Mouse (Mus musculus) liver, embryonic 15.5 days (tissue): Measurements from ENCODE around the gene Cks2. TPM values are rescaled to one million over a fixed set of nuclear protein-coding genes. Genes with fewer than 3 reads are reported as not detected.

Source experiments
- ATAC-seq: fragments of 200-750 bp; cut with Nextera tagmentation; 2 replicates; pipeline ENCODE4 v1.8.0; 2017; ENCODE audit warnings: moderate number of reproducible peaks, mild to moderate bottlenecking, moderate library complexity; ENCODE audit not compliant: insufficient read depth
- H3K27ac ChIP-seq: fragments of 300-500 bp; sonication (generic); replicated peaks from 2 replicates; pipeline ENCODE4 v1.5.1; 2015; ENCODE audit warnings: mild to moderate bottlenecking, inconsistent platforms
- H3K27me3 ChIP-seq: fragments of 300-500 bp; sonication (generic); 2 replicates; pipeline ENCODE4 v1.6.1; 2015; ENCODE audit warnings: mild to moderate bottlenecking, inconsistent platforms
- H3K36me3 ChIP-seq: fragments of 300-500 bp; sonication (generic); replicated peaks from 2 replicates; pipeline ENCODE4 v1.6.1; 2015; ENCODE audit warnings: moderate library complexity, mild to moderate bottlenecking, inconsistent platforms
- H3K4me1 ChIP-seq: fragments of 300-500 bp; sonication (generic); replicated peaks from 2 replicates; pipeline ENCODE4 v1.6.1; 2015; ENCODE audit warnings: inconsistent platforms
- H3K4me2 ChIP-seq: fragments of 300-500 bp; sonication (generic); 2 replicates; pipeline ENCODE4 v1.6.1; 2015; ENCODE audit warnings: moderate library complexity, mild to moderate bottlenecking, inconsistent platforms
- H3K4me3 ChIP-seq: fragments of 300-500 bp; sonication (generic); replicated peaks from 2 replicates; pipeline ENCODE4 v1.5.1; 2015; ENCODE audit warnings: mild to moderate bottlenecking, inconsistent platforms
- H3K9ac ChIP-seq: fragments of 300-500 bp; sonication (generic); 2 replicates; pipeline ENCODE4 v1.6.1; 2015; ENCODE audit warnings: moderate library complexity, mild to moderate bottlenecking, inconsistent platforms
- H3K9me3 ChIP-seq: fragments of 300-500 bp; sonication (generic); replicated peaks from 2 replicates; pipeline ENCODE4 v1.6.1; 2016; ENCODE audit warnings: inconsistent platforms
- WGBS: fragments of 180-500 bp; shearing (Covaris S2); methylation state at CpG from one replicate; pipeline ENCODE4 v1.1.7; 2015; ENCODE audit warnings: mixed read lengths; ENCODE audit not compliant: insufficient replicate concordance; 5-methylcytosine and 5-hydroxymethylcytosine counted together
- polyA plus RNA-seq: library from polyadenylated mRNA; unstranded; fragments of >200 nt; fragmentation: Nextera tagmentation; extraction: Ambion mirVana; gene quantifications from 2 replicates; pipeline ENCODE4 v1.2.1, GENCODE M21; 2015

Cks2 gene
- polyA plus RNA-seq, 1 experiment from 2014 or later, result 374 TPM

DNA sequence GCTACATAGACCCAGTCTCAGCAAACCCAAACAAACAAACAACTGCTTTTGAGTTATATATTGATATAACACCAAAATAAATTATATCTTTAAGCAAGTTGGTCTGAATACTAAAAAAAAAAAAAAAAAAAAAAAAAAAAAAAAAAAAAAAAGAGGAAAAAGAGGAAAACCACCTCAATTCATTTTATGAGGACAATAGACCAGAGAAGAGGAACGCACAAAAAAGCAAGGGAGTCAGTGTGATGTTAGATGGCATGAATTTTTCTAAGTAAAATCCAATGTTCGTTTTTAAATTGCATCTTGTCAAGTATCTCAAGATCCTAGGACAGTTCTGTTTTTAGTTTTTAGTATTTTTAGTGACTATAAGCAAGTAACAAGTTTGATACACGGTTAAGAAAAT lies 3.6 kb upstream of the Cks2 start:
- ATAC-seq, result no peak
- Histone ChIP-seq H3K4me3 (no peak overlapping the region), H3K4me2 (no peak overlapping the region), H3K36me3 (no peaks in the 10 kb centered on the region), H3K4me1 (peaks cover 22% of the 10 kb centered on the region), H3K9ac (no peak overlapping the region), H3K27me3 (no peaks in the 10 kb centered on the region), H3K27ac (peak overlapping the region; percentile 72; the same call in 1 of the 2 replicates), H3K9me3 (no peaks in the 10 kb centered on the region)
- 74% methylated on average over 3 of the region's 3 CpGs for WGBS

DNA sequence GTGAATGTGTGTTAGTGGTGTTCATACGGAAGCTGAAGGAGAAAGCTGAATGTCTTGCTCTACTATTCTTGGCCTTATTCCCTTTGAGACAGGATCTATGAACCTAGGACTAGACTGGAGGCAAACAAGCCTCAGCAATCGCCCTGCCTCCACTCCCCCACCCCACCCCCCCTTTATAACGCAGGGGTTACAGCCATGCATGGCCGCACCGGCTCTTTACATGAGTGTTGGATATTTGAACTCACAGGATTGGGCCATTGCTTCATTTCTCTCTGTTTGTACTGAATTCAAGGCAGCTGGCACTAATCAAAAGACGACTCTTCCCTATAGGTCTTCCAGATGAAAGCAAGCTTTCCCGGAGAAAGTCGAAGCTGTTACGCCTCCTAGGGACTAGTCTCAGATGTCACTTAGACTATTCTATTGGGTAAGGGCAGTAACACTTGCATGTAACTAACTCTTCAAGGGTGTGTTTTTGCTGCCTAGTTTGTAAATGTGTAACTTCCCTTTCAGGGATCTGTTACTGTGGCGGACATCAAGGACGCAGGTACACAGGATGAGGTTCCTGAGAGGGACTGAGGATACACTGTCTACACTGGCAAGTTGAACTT lies 2.8 kb upstream of the Cks2 start:
- Histone ChIP-seq H3K27me3 (no peaks in the 10 kb centered on the region), H3K9ac (no peak overlapping the region), H3K9me3 (no peaks in the 10 kb centered on the region), H3K4me1 (peaks cover 22% of the 10 kb centered on the region), H3K4me2 (peak overlapping the region; percentile 34), H3K4me3 (peak overlapping the region; percentile 11; the same call in 1 of the 2 replicates), H3K36me3 (no peaks in the 10 kb centered on the region), H3K27ac (peak overlapping the region; percentile 72)
- 41% methylated on average over 11 of the region's 11 CpGs for WGBS
- ATAC-seq, result no peak

DNA sequence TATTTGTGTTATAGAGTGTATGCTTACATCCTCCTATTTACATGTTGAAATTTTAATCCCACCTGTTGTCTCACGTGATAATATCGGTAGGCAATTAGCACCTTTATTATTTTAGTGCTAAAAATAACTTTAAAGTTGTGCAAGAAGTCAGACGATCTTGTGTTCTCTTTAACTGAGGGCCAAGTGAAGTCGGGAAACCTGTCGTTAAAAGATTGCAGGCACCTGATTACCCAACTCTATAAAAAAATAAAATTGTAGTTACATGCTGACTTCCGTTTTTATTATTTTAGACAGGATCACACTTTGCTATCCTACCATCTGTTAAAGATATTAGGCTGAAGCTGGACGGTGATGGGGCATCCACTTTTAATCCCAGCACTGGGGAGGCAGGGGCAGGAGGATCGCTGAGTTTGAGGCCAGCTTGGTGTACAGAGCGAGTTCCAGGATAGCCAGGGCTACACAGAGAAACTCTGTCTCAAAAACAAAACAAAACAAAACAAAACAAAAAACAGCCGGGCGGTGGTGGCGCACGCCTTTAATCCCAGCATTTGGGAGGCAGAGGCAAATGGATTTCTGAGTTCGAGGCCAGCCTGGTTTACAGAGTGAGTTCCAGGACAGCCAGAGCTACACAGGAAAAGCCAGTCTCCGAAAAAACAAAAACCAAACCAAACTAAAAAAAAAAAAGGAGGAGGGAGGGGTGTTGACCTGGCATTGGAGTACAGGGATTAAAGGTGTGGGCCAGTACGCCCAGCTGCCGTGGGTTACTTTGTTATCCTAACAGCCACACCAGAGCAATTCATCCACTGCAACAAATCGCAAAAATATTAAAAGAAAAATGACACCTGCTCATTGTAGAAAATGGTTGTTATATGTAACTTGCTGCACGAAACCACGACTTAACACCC lies 856 bp upstream of the Cks2 start:
- Histone ChIP-seq H3K36me3 (0 out of 2 replicates have a peak, but pooled peaks cover 4% of the 10 kb centered on the region), H3K4me2 (peak overlapping the region; percentile 70), H3K27ac (peak overlapping the region; percentile 83), H3K27me3 (no peaks in the 10 kb centered on the region), H3K4me1 (peaks cover 35% of the 10 kb centered on the region), H3K4me3 (peak overlapping the region; percentile 85), H3K9me3 (no peaks in the 10 kb centered on the region), H3K9ac (peak overlapping the region; percentile 71)
- ATAC-seq, result no peak
- 29% methylated on average over 20 of the region's 20 CpGs for WGBS

DNA sequence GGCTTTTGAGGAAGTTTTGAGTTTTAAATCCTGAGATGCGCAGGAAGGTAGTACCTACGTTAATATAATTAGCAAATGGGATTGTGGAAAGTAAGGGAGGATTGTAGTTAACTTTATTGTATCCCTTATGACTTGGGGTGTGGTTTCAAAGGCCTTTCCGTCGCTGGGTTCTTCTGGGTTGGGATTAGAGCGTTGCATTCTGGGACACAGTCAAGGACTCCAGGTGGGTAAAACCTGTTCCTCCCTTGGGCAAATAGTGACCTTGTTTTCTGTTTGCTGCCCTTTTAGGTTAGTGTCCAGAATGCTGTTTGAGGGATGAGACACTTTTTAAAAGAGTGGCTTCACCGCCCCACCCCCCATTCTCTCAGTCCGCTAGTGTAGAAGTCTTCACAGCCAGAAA lies 840 bp downstream of the Cks2 start:
- Histone ChIP-seq H3K4me2 (peak overlapping the region; percentile 70), H3K27ac (peak overlapping the region; percentile 95), H3K9ac (peak overlapping the region; percentile 98), H3K27me3 (no peaks in the 10 kb centered on the region), H3K36me3 (peaks cover 16% of the 10 kb centered on the region), H3K4me3 (peak overlapping the region; percentile 85), H3K4me1 (peaks cover 44% of the 10 kb centered on the region), H3K9me3 (no peaks in the 10 kb centered on the region)
- 0% methylated on average over 7 of the region's 7 CpGs for WGBS
- no peak for ATAC-seq

DNA sequence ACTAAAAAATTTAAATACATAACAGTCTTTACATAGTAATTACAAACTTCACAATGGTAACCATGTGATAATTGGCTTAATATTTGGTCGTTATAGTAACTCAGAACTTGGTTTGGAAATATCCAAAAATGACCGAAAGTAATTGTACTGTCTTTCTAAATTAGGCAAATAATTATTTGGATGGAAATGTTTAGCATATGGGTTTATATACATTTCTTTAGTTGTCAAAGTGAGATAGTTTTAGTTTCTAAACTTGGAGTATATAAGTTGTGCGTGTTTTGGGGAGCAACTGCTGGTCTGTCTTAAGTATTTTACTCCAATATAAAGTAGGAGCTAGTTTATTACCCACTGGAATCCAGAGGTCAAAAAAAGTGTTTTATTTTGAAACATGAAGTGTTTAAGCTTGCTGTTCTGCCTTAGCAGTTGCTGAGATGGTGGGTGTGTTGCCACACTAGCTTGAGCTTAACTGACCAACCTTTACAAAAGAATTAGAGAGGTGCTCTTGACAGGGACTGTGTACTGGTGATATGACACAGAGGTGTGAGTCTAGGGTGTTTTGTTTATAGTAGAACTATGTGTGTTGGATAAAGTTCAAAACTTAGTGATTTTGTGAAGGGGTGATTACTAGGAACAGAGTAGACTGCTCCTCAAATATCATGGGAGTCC lies 1.5 kb downstream of the Cks2 start:
- H3K9me3 ChIP-seq, result no peaks in the 10 kb centered on the region
- H3K27ac ChIP-seq, result peak overlapping the region; percentile 95
- no peak for ATAC-seq
- WGBS, result 6% methylated on average over 3 of the region's 3 CpGs
- peak overlapping the region; percentile 71 for H3K4me2 ChIP-seq
- H3K4me1 ChIP-seq, result peaks cover 50% of the 10 kb centered on the region
- peaks cover 22% of the 10 kb centered on the region for H3K36me3 ChIP-seq
- no peaks in the 10 kb centered on the region for H3K27me3 ChIP-seq
- peak overlapping the region; percentile 98 for H3K9ac ChIP-seq
- peak overlapping the region; percentile 85 for H3K4me3 ChIP-seq

DNA sequence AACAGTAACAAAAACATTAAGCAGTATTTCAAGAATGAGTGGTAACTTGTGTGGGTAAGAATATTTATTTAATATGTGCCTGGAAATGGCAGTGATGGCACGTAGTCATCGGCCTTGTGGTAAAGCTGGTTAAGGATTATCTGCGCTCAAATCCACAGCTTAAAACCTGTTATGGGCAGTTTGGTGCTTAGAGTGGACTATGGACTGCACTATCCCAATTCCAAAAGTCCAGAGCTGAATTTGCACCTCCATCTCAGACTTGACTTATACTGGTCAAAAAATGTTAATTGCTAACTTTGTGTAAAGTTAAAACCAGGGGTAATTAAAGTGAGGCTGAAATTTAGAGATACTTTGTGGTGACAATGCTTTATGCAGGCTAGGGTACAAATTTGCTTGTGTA lies 2.7 kb downstream of the Cks2 start:
- WGBS, result 25% methylated on average over 3 of the region's 3 CpGs
- ATAC-seq, result no peak
- Histone ChIP-seq H3K9me3 (no peaks in the 10 kb centered on the region), H3K27ac (peak overlapping the region; percentile 82), H3K4me2 (peak overlapping the region; percentile 71), H3K36me3 (peaks cover 29% of the 10 kb centered on the region), H3K4me3 (peak overlapping the region; percentile 85), H3K4me1 (peaks cover 50% of the 10 kb centered on the region), H3K27me3 (no peaks in the 10 kb centered on the region), H3K9ac (peak overlapping the region; percentile 58)

DNA sequence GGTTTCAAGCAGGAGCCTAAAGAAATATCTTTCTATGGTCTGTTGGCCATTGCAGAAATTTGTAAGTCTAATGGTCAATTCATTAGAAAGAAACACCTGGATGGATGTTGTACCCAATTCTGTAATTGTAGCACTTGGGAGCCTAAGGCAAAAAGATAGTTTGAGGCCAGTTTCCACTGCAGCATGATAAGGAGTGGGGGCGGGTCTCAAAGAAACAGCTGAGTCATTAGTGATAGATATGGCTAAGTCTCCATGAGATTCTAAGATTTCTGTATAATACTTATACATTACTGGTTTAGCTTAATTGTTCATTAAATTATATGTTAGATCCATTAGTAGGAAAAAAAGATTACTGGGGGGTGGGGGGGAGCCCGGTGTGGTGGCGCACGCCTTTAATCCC lies 3.2 kb downstream of the Cks2 start:
- H3K4me2 ChIP-seq, result peak overlapping the region; percentile 71
- no peaks in the 10 kb centered on the region for H3K27me3 ChIP-seq
- peak overlapping the region; percentile 58 for H3K9ac ChIP-seq
- H3K36me3 ChIP-seq, result peaks cover 34% of the 10 kb centered on the region
- no peaks in the 10 kb centered on the region for H3K9me3 ChIP-seq
- H3K4me3 ChIP-seq, result peak overlapping the region; percentile 85
- H3K4me1 ChIP-seq, result peaks cover 51% of the 10 kb centered on the region
- no peak for ATAC-seq
- H3K27ac ChIP-seq, result peak overlapping the region; percentile 82
- 49% methylated on average over 4 of the region's 4 CpGs for WGBS

DNA sequence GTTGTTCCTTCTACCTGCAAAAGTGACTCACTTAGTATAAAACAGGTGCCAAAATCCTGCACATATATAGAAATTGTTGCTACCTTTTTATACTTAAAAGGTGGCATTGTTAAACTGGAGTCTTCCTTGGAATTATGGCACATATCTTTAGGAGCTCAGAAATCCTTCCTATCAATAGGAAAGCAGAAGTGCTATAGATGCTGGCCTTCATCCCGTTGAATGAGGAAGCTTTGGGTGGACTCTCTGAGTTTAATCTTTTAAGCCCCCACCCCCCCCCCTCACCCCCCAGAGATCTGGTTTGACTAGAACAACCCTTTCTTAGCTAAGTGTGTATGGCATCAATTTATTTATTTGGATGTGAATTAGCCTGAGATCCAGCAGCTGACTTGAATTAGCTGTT lies 4.7 kb downstream of the Cks2 start:
- no peaks in the 10 kb centered on the region for H3K9me3 ChIP-seq
- peaks cover 49% of the 10 kb centered on the region for H3K36me3 ChIP-seq
- peak overlapping the region; percentile 28 for H3K4me2 ChIP-seq
- WGBS, result 22% methylated on average over 1 of the region's 1 CpGs
- H3K27me3 ChIP-seq, result no peaks in the 10 kb centered on the region
- no peak for ATAC-seq
- H3K4me3 ChIP-seq, result 0 out of 2 replicates have a peak overlapping the region, but pooled peaks have one; percentile 6
- no peak overlapping the region for H3K9ac ChIP-seq
- peaks cover 41% of the 10 kb centered on the region for H3K4me1 ChIP-seq
- H3K27ac ChIP-seq, result peak overlapping the region; percentile 24; the same call in 1 of the 2 replicates

DNA sequence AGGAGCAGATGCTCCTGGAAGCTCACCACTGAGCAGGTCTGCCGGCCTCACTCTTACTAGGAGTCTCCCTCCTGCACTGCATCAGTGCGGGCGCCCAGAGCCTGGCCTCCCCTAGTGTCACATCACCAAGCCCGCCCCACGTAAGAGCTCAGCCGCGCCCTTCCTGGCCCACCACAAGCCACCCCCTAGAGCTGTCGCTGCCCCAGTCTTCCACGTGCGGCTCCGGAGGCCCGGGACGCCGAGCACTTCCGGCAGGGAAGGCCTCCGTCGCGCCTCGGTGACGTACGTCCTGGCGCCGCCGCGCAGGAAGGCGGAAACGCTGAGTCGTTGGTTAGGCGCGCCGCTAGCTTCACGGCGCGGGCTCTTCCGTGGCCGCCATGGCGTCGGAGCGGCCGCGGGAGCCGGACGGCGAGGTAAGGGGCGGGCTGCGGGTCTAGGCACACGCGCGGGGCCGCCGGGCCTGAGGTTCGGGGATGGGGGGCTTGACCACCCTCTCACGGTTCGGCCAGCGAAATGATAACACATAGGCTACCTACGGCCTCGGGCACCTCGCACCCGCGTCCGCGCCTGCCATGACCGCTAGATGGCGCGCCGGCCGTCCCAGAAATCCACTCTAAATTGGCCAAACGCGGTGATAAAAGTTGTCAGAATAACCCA lies 6.5 kb downstream of the Cks2 start, which contains the start of gene Secisbp2:
Secisbp2 (plus strand) TSS at position 290 of the 657 bp plus-strand sequence.
- WGBS, result under 1% methylated on average over 69 of the region's 69 CpGs
- Histone ChIP-seq H3K9ac (peak within 1 kb of the TSS; percentile 80), H3K27ac (peak within 1 kb of the TSS; percentile 90), H3K27me3 (no peaks in the 10 kb centered on the region), H3K4me3 (peak within 1 kb of the TSS; percentile 83), H3K9me3 (no peaks in the 10 kb centered on the region), H3K36me3 (peaks cover 67% of the 10 kb centered on the region), H3K4me1 (peaks cover 41% of the 10 kb centered on the region), H3K4me2 (peak within 1 kb of the TSS; percentile 90)
- peak; percentile 88 for ATAC-seq

DNA sequence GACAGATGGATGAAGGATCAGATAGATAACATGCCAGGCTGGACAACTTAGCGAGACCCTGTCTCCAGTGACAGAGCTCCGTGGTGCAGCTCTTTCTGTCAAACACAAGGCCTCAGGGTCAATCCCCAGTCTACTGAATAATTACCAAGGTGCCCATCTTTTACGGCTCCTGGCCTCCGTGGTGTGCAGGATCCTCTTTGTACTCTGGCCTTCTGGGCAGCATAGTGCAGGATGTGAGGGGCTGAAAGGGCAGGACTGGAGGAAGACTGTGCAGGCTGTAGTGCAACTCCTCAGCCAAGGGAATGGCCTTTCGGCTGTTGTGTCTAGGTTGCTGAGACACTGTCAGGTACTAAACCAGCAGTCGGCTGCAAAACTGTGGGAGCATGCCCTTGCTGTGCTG lies 8.1 kb downstream of the Cks2 start:
- Histone ChIP-seq H3K4me3 (no peak overlapping the region), H3K4me1 (peaks cover 36% of the 10 kb centered on the region), H3K27me3 (no peaks in the 10 kb centered on the region), H3K4me2 (no peak overlapping the region), H3K9me3 (no peaks in the 10 kb centered on the region), H3K9ac (no peak overlapping the region), H3K27ac (no peak overlapping the region), H3K36me3 (peaks cover 83% of the 10 kb centered on the region)
- 92% methylated on average over 6 of the region's 6 CpGs for WGBS
- no peak for ATAC-seq
